8 mouse cellular contexts compared by ENCODE assay signal in the genomic region with DNA sequence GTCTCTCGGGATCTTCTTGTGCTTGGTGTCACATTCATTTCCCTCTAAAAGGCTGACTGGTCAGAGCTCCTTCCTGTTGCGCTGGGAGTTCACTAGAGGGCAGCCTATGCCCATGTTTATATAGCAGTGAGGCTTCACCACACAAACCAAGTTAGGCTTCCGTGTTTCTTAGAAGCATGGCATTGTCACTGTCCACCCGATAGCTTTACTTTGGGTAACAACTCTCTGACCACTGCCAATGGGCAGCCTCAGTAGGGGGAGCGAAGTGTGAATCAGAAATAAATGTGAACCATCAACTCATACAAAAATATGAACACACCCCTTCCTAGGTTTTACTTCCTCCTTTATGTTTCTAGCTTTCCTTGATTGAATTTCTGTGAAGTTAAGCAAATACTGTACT. TPM values are rescaled to one million over a fixed set of nuclear protein-coding genes. Genes with fewer than 3 reads are reported as not detected.
DNase-seq lines count a peak whose midpoint lies in the region; ATAC-seq lines count a peak whose summit lies in the region.

No protein-coding gene starts in this region.

- H3K4me3 ChIP-seq in embryonic facial prominence, embryonic 15.5 days (replicated peaks): no peak overlapping the region
- H3K4me3 ChIP-seq in heart, embryonic 13.5 days: no peak overlapping the region
- no peak overlapping the region for H3K4me3 ChIP-seq in kidney, embryonic 16.5 days (ENCODE audit: low read length)
- H3K4me3 ChIP-seq in liver, embryonic 11.5 days (ENCODE audit: low read depth, low read length): no peak overlapping the region
- no peak overlapping the region for H3K4me3 ChIP-seq in stomach, embryonic 15.5 days (replicated peaks)

- H3K27ac ChIP-seq in embryonic facial prominence, embryonic 15.5 days (replicated peaks): no peak overlapping the region
- H3K27ac ChIP-seq in heart, embryonic 13.5 days (replicated peaks): no peak overlapping the region
- no peak overlapping the region for H3K27ac ChIP-seq in kidney, embryonic 16.5 days (ENCODE audit: low read length)
- no peak overlapping the region for H3K27ac ChIP-seq in liver, embryonic 11.5 days (ENCODE audit: low read depth, low read length)
- H3K27ac ChIP-seq in stomach, embryonic 15.5 days: no peak overlapping the region

- 0 out of 2 replicates have a peak overlapping the region, but pooled peaks have one; percentile 19 for H3K4me2 ChIP-seq in embryonic facial prominence, embryonic 15.5 days (replicated peaks)
- H3K4me2 ChIP-seq in heart, embryonic 13.5 days: peak overlapping the region; percentile 28; the same call in 1 of the 2 replicates
- no peak overlapping the region for H3K4me2 ChIP-seq in kidney, embryonic 16.5 days (replicated peaks; ENCODE audit: low read depth, low read length)
- no peak overlapping the region for H3K4me2 ChIP-seq in liver, embryonic 11.5 days
- no peak overlapping the region for H3K4me2 ChIP-seq in stomach, embryonic 15.5 days

- H3K4me1 ChIP-seq in embryonic facial prominence, embryonic 15.5 days: no peaks in the 10 kb centered on the region; the same call in 1 of the 2 replicates
- peaks cover 4% of the 10 kb centered on the region for H3K4me1 ChIP-seq in heart, embryonic 13.5 days
- H3K4me1 ChIP-seq in kidney, embryonic 16.5 days (ENCODE audit: insufficient read depth, low read length): 0 out of 2 replicates have a peak, but pooled peaks cover 8% of the 10 kb centered on the region
- H3K4me1 ChIP-seq in liver, embryonic 11.5 days (replicated peaks; ENCODE audit: control insufficient read depth, insufficient read depth, low read length): peaks cover 2% of the 10 kb centered on the region; the same call in 1 of the 2 replicates
- H3K4me1 ChIP-seq in stomach, embryonic 15.5 days: no peaks in the 10 kb centered on the region

- no peak overlapping the region for H3K9ac ChIP-seq in embryonic facial prominence, embryonic 15.5 days
- no peak overlapping the region for H3K9ac ChIP-seq in heart, embryonic 13.5 days
- no peak overlapping the region for H3K9ac ChIP-seq in kidney, embryonic 16.5 days (replicated peaks; ENCODE audit: low read length)
- H3K9ac ChIP-seq in liver, embryonic 11.5 days (ENCODE audit: low read depth, low read length): no peak overlapping the region
- no peak overlapping the region for H3K9ac ChIP-seq in stomach, embryonic 15.5 days

- DNase-seq in adrenal gland, postnatal 36 days: peak; percentile 59 to 77
- peak; percentile 38 for DNase-seq in liver, embryonic 11.5 days (ENCODE audit: low spot score)
- peak; percentile 69 for DNase-seq in naive thymus-derived CD4-positive, alpha-beta T cell, adult 2 months (ENCODE audit: low read depth)

- no peaks in the 10 kb centered on the region for H3K27me3 ChIP-seq in embryonic facial prominence, embryonic 15.5 days
- H3K27me3 ChIP-seq in heart, embryonic 13.5 days (replicated peaks): no peaks in the 10 kb centered on the region
- H3K27me3 ChIP-seq in kidney, embryonic 16.5 days (ENCODE audit: insufficient read depth, low read length): no peaks in the 10 kb centered on the region
- no peaks in the 10 kb centered on the region for H3K27me3 ChIP-seq in liver, embryonic 11.5 days (replicated peaks; ENCODE audit: control insufficient read depth, insufficient read depth, low read length)
- no peaks in the 10 kb centered on the region for H3K27me3 ChIP-seq in stomach, embryonic 15.5 days (replicated peaks)

- peak; percentile 93 for ATAC-seq in CD4-positive, CD25-positive, alpha-beta regulatory T cell, adult 4 months
- peak; percentile 63; the same call in 1 of the 2 replicates for ATAC-seq in embryonic facial prominence, embryonic 15.5 days (ENCODE audit: insufficient number of reproducible peaks, low FRiP score, low TSS enrichment, low read depth)
- ATAC-seq in heart, embryonic 13.5 days (ENCODE audit: extremely low read depth, insufficient number of reproducible peaks, low FRiP score, low TSS enrichment): no peak; the same call in 1 of the 2 replicates
- ATAC-seq in kidney, embryonic 16.5 days (ENCODE audit: low FRiP score, low TSS enrichment): peak; percentile 72; the same call in 1 of the 2 replicates
- 0 out of 2 replicates have a peak, but pooled peaks have one; percentile 40 for ATAC-seq in liver, embryonic 11.5 days (replicated peaks; ENCODE audit: low FRiP score)
- peak; percentile 65; the same call in 1 of the 2 replicates for ATAC-seq in stomach, embryonic 15.5 days (ENCODE audit: insufficient read depth, low FRiP score, low read depth)

- H3K9me3 ChIP-seq in embryonic facial prominence, embryonic 15.5 days (replicated peaks): no peaks in the 10 kb centered on the region
- no peaks in the 10 kb centered on the region for H3K9me3 ChIP-seq in heart, embryonic 13.5 days
- no peaks in the 10 kb centered on the region for H3K9me3 ChIP-seq in kidney, embryonic 16.5 days (ENCODE audit: low read length)
- no peaks in the 10 kb centered on the region for H3K9me3 ChIP-seq in liver, embryonic 11.5 days (ENCODE audit: control insufficient read depth, low read length)
- no peaks in the 10 kb centered on the region for H3K9me3 ChIP-seq in stomach, embryonic 15.5 days

- WGBS in embryonic facial prominence, embryonic 15.5 days: 10% methylated on average over 5 of the region's 5 CpGs
- WGBS in heart, embryonic 13.5 days: 13% methylated on average over 5 of the region's 5 CpGs
- WGBS in kidney, embryonic 16.5 days: 12% methylated on average over 5 of the region's 5 CpGs
- 25% methylated on average over 5 of the region's 5 CpGs for WGBS in liver, embryonic 11.5 days
- WGBS in stomach, embryonic 15.5 days: 11% methylated on average over 5 of the region's 5 CpGs

- no peaks in the 10 kb centered on the region for H3K36me3 ChIP-seq in embryonic facial prominence, embryonic 15.5 days
- H3K36me3 ChIP-seq in heart, embryonic 13.5 days: peaks cover 25% of the 10 kb centered on the region
- no peaks in the 10 kb centered on the region for H3K36me3 ChIP-seq in kidney, embryonic 16.5 days (ENCODE audit: insufficient read depth, low read length)
- peaks cover 11% of the 10 kb centered on the region for H3K36me3 ChIP-seq in liver, embryonic 11.5 days (ENCODE audit: control insufficient read depth, insufficient read depth, low read length)
- no peaks in the 10 kb centered on the region for H3K36me3 ChIP-seq in stomach, embryonic 15.5 days

RNA-seq across cellular contexts. Expression of gene Psmg4, which starts 24.8 kb away (rescaled TPM):
- 10 to 100 TPM; 36.0 to 41.4 TPM for polyA plus RNA-seq in CD4-positive, CD25-positive, alpha-beta regulatory T cell, adult 4 months (2017; shearing (Covaris generic))
- 10 to 100 TPM; 33.9 to 41.6 TPM for total RNA-seq in adrenal gland, postnatal 36 days (2021)
- 72.6 and 76.4 TPM in 2 replicates for polyA plus RNA-seq in embryonic facial prominence, embryonic 15.5 days (2015; fragmentation: Nextera tagmentation; extraction: Ambion mirVana)
- polyA plus RNA-seq in heart, embryonic 13.5 days (2015; fragmentation: Nextera tagmentation; extraction: Ambion mirVana): 65.3 and 81.5 TPM in 2 replicates
- polyA plus RNA-seq in kidney, embryonic 16.5 days (2015; fragmentation: Nextera tagmentation; extraction: Ambion mirVana): 67.4 and 74.9 TPM in 2 replicates
- polyA plus RNA-seq in liver, embryonic 11.5 days (2014; fragmentation: Nextera tagmentation; extraction: Ambion mirVana): 85.0 and 91.4 TPM in 2 replicates
- 72.6 and 82.4 TPM in 2 replicates for polyA plus RNA-seq in stomach, embryonic 15.5 days (2015; fragmentation: Nextera tagmentation; extraction: Ambion mirVana)

RNA-seq across cellular contexts. Expression of gene Tubb2b, which starts 57.3 kb away (rescaled TPM):
- polyA plus RNA-seq in CD4-positive, CD25-positive, alpha-beta regulatory T cell, adult 4 months (2017; shearing (Covaris generic)): under 1 TPM; 0.59 to 0.72 TPM
- 1 to 10 TPM; 1.4 to 2.2 TPM for total RNA-seq in adrenal gland, postnatal 36 days (2021)
- polyA plus RNA-seq in embryonic facial prominence, embryonic 15.5 days (2015; fragmentation: Nextera tagmentation; extraction: Ambion mirVana): 55.4 and 56.9 TPM in 2 replicates
- polyA plus RNA-seq in heart, embryonic 13.5 days (2015; fragmentation: Nextera tagmentation; extraction: Ambion mirVana): 36.7 and 40.0 TPM in 2 replicates
- 39.7 and 40.4 TPM in 2 replicates for polyA plus RNA-seq in kidney, embryonic 16.5 days (2015; fragmentation: Nextera tagmentation; extraction: Ambion mirVana)
- 7.6 and 7.7 TPM in 2 replicates for polyA plus RNA-seq in liver, embryonic 11.5 days (2014; fragmentation: Nextera tagmentation; extraction: Ambion mirVana)
- 30.4 and 31.3 TPM in 2 replicates for polyA plus RNA-seq in stomach, embryonic 15.5 days (2015; fragmentation: Nextera tagmentation; extraction: Ambion mirVana)

Comparison
In these comparisons a context has a peak if more than half of its experiments do, and no peak if none do; other contexts are left out.
1. H3K4me2 ChIP-seq: peak in embryonic facial prominence, embryonic 15.5 days (single experiment) and heart, embryonic 13.5 days (single experiment); none in kidney, embryonic 16.5 days (single experiment), liver, embryonic 11.5 days (single experiment) and stomach, embryonic 15.5 days (single experiment).
2. Peak in every context shown above with its lines, with median percentiles within 50 percentile points of each other: DNase-seq.